Mouse (Mus musculus) myocyte (in vitro differentiated cells): Measurements from ENCODE around the gene Ddx19b. TPM values are rescaled to one million over a fixed set of nuclear protein-coding genes. Genes with fewer than 3 reads are reported as not detected.
A peak's percentile ranks its signal among the peaks of the same experiment; 100 is the strongest.

Experiments
- H3K27me3 ChIP-seq: one replicate; pipeline ENCODE4 v1.6.1; 2011; ENCODE audit not compliant: control insufficient read depth, insufficient read depth, insufficient read length
- H3K36me3 ChIP-seq: one replicate; pipeline ENCODE4 v1.6.1; 2011; ENCODE audit not compliant: control insufficient read depth, insufficient read depth
- H3K4me2 ChIP-seq: one replicate; pipeline ENCODE4 v1.6.1; 2011; ENCODE audit warnings: low read depth, control low read depth
- H3K4me3 ChIP-seq: one replicate; pipeline ENCODE4 v1.5.1; 2011; ENCODE audit warnings: mild to moderate bottlenecking, control low read depth, moderate library complexity
- H3K79me2 ChIP-seq: one replicate; pipeline ENCODE4 v1.6.1; 2011; ENCODE audit not compliant: control insufficient read depth, insufficient read depth
- H3ac ChIP-seq: one replicate; pipeline ENCODE4 v1.6.1; 2011; ENCODE audit not compliant: control insufficient read depth, insufficient read length
- CEBPB ChIP-seq: IDR thresholded peaks from 2 replicates; pipeline ENCODE4 v1.6.1; 2011; ENCODE audit warnings: mild to moderate bottlenecking, moderate library complexity; ENCODE audit not compliant: poor library complexity, insufficient read depth, severe bottlenecking
- E2F4 ChIP-seq: IDR thresholded peaks from one replicate; pipeline ENCODE4 v1.6.1; 2011; ENCODE audit warnings: mild to moderate bottlenecking, control low read depth, moderate library complexity; ENCODE audit not compliant: insufficient read depth
- MAX ChIP-seq: IDR thresholded peaks from one replicate; pipeline ENCODE4 v1.6.1; 2011; ENCODE audit warnings: low read depth, mild to moderate bottlenecking, control low read depth
- MYOD1 ChIP-seq, 3 experiments: IDR thresholded peaks; one replicate each; pipeline ENCODE4 v1.6.1; 2011; ENCODE audit warnings: control low read depth in 2 of 3, low read depth in 2 of 3, mild to moderate bottlenecking in 2 of 3, moderate library complexity in 1 of 3; ENCODE audit not compliant: insufficient read length in 2 of 3, control insufficient read depth in 1 of 3
- MYOG ChIP-seq, 3 experiments: IDR thresholded peaks; one replicate each; pipeline ENCODE4 v1.6.1; 2011; ENCODE audit warnings: control low read depth in 2 of 3, low read depth in 2 of 3, mild to moderate bottlenecking in 2 of 3; ENCODE audit not compliant: insufficient read length in 2 of 3, control insufficient read depth in 1 of 3, insufficient read depth in 1 of 3
- POLR2A ChIP-seq: IDR thresholded peaks from one replicate; pipeline ENCODE4 v1.6.1; 2011; ENCODE audit warnings: low read depth, mild to moderate bottlenecking, control low read depth, moderate library complexity; ENCODE audit not compliant: insufficient read length
- POLR2AphosphoS2 ChIP-seq: IDR thresholded peaks from one replicate; pipeline ENCODE4 v1.6.1; 2011; ENCODE audit warnings: low read depth, control low read depth; ENCODE audit not compliant: insufficient read length
- REST ChIP-seq: IDR thresholded peaks from one replicate; pipeline ENCODE4 v1.6.1; 2011; ENCODE audit warnings: mild to moderate bottlenecking, control low read depth, moderate library complexity; ENCODE audit not compliant: insufficient read depth, insufficient read length
- SRF ChIP-seq: IDR thresholded peaks from one replicate; pipeline ENCODE4 v1.6.1; 2011; ENCODE audit warnings: low read depth; ENCODE audit not compliant: control insufficient read depth, insufficient read length
- TCF12 ChIP-seq: IDR thresholded peaks from one replicate; pipeline ENCODE4 v1.6.1; 2011; ENCODE audit warnings: mild to moderate bottlenecking, control low read depth; ENCODE audit not compliant: poor library complexity, insufficient read depth, severe bottlenecking
- TCF3 ChIP-seq: IDR thresholded peaks from one replicate; pipeline ENCODE4 v1.6.1; 2011; ENCODE audit warnings: low read depth, control low read depth; ENCODE audit not compliant: insufficient read length
- USF1 ChIP-seq: IDR thresholded peaks from one replicate; pipeline ENCODE4 v1.6.1; 2011; ENCODE audit warnings: low read depth, mild to moderate bottlenecking, control low read depth, moderate library complexity
- polyA plus RNA-seq: library from polyadenylated mRNA; unstranded; fragments of >200 nt; fragmentation: generic; extraction: Trizol; gene quantifications from one replicate; pipeline ENCODE4 v1.2.1, GENCODE M21; 2012; ENCODE audit warnings: missing spikeins

Gene Ddx19b
- polyA plus RNA-seq, 1 experiment: 5.9 TPM

GRCm38 (mm10) chr8:110966586-110966985 is 65.0 kb downstream of the Ddx19b start:
- H3K36me3 ChIP-seq: peaks cover 55% of the 10 kb centered on the region

GRCm38 (mm10) chr8:110965594-110965993 is 66.0 kb downstream of the Ddx19b start:
- peak in 1 of 3 experiments; percentile 42 for TF ChIP-seq MYOG (IDR thresholded peaks at IDR 0.05; ENCODE audit: control insufficient read depth in 1 of 3, insufficient read depth in 1 of 3, insufficient read length in 2 of 3, low read depth in 2 of 3)
- TF ChIP-seq POLR2AphosphoS2: no peak
- no peak for TF ChIP-seq CEBPB
- TF ChIP-seq SRF: no peak
- peak; percentile 17 for TF ChIP-seq POLR2A
- H3K4me2 ChIP-seq: peak overlapping the region; percentile 40
- H3K4me3 ChIP-seq: no peak overlapping the region
- no peaks in the 10 kb centered on the region for H3K79me2 ChIP-seq
- peaks cover 45% of the 10 kb centered on the region for H3K36me3 ChIP-seq
- no peak overlapping the region for H3ac ChIP-seq
- no peaks in the 10 kb centered on the region for H3K27me3 ChIP-seq

More at GRCm38 (mm10) chr8:110966586-110966985, 65.0 kb downstream of the Ddx19b start:
- H3K4me2 ChIP-seq: no peak overlapping the region
- H3K27me3 ChIP-seq: no peaks in the 10 kb centered on the region
- H3ac ChIP-seq: no peak overlapping the region
- no peaks in the 10 kb centered on the region for H3K79me2 ChIP-seq
- H3K4me3 ChIP-seq: no peak overlapping the region
- no peak for TF ChIP-seq MYOG (IDR thresholded peaks at IDR 0.05; ENCODE audit: control insufficient read depth in 1 of 3, insufficient read depth in 1 of 3, insufficient read length in 2 of 3, low read depth in 2 of 3)
- TF ChIP-seq REST: no peak
- TF ChIP-seq MAX: no peak
- no peak for TF ChIP-seq POLR2AphosphoS2
- no peak for TF ChIP-seq SRF
- TF ChIP-seq E2F4: no peak
- TF ChIP-seq CEBPB: no peak
- no peak for TF ChIP-seq TCF3
- TF ChIP-seq TCF12: no peak

DNA sequence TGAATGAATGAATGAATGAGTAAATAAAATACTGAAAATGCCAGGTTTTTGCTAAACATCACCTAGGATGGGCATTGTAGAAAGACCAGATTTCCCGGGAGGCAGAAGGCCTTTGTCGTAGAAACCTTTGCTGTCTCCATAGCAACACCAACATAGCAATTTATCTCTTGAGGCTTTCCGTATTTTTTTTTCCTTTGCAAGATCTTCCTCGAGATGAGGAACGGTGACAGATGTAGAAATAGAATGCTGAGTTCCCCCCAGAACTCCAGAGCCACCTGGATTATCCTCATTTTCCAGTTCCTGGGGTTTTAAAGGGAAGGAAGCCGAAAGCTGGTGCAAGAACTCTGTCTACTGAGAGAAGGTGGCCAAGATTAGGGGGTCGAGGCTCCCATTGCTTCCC is 66.9 kb downstream of the Ddx19b start:
- Histone ChIP-seq H3ac (no peak overlapping the region), H3K79me2 (no peaks in the 10 kb centered on the region), H3K4me2 (no peak overlapping the region), H3K27me3 (no peaks in the 10 kb centered on the region), H3K36me3 (peaks cover 45% of the 10 kb centered on the region), H3K4me3 (no peak overlapping the region)
- TF ChIP-seq MYOD1 (IDR thresholded peaks at IDR 0.05; ENCODE audit: control insufficient read depth in 1 of 3, insufficient read length in 2 of 3, low read depth in 2 of 3): no peak
- no peak for TF ChIP-seq SRF
- TF ChIP-seq POLR2A: no peak
- TF ChIP-seq MYOG (IDR thresholded peaks at IDR 0.05; ENCODE audit: control insufficient read depth in 1 of 3, insufficient read depth in 1 of 3, insufficient read length in 2 of 3, low read depth in 2 of 3): no peak
- TF ChIP-seq POLR2AphosphoS2: no peak
- no peak for TF ChIP-seq TCF3
- TF ChIP-seq USF1: no peak
- TF ChIP-seq MAX: no peak
- no peak for TF ChIP-seq CEBPB
- TF ChIP-seq REST: no peak
- TF ChIP-seq E2F4: no peak
- TF ChIP-seq TCF12: no peak

- H3K36me3 ChIP-seq: peaks cover 40% of the 10 kb centered on the region
- no peak for TF ChIP-seq MAX
- TF ChIP-seq POLR2AphosphoS2: no peak
- TF ChIP-seq MYOG (IDR thresholded peaks at IDR 0.05; ENCODE audit: control insufficient read depth in 1 of 3, insufficient read depth in 1 of 3, insufficient read length in 2 of 3, low read depth in 2 of 3): no peak
- no peak for TF ChIP-seq TCF12
- TF ChIP-seq SRF: no peak
- no peak for TF ChIP-seq CEBPB
- TF ChIP-seq USF1: no peak
- no peak for TF ChIP-seq E2F4
- no peak for TF ChIP-seq POLR2A
Measured at GRCm38 (mm10) chr8:110963051-110963450, 68.5 kb downstream of the Ddx19b start.

DNA sequence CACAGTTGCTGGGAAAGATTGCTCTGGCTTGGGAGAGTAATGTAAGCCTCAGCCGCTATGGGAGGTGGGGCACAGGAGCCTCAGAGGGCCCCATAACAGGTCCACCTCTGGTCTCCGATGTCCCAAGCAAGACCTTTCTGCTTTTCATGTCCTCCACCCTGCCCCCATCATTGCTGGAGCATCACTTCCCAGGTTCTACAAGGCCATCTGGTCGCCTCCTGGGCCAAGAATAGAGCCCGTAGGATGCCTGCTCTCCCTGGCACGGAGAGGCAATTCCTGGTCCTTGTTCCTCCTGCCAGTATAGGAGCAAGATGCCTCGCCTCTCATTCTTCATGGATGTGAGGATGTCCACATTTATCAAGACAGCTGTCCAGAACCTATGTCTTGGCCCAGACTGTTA is 71.6 kb downstream of the Ddx19b start:
- Histone ChIP-seq H3K79me2 (no peaks in the 10 kb centered on the region), H3K27me3 (no peaks in the 10 kb centered on the region), H3K4me3 (no peak overlapping the region), H3K4me2 (no peak overlapping the region), H3ac (no peak overlapping the region), H3K36me3 (peaks cover 24% of the 10 kb centered on the region)
- TF ChIP-seq USF1 (no peak), TCF12 (no peak), REST (no peak), SRF (no peak), E2F4 (no peak)

More at GRCm38 (mm10) chr8:110963051-110963450, 68.5 kb downstream of the Ddx19b start:
- Histone ChIP-seq H3K4me2 (no peak overlapping the region), H3K79me2 (no peaks in the 10 kb centered on the region), H3K4me3 (no peak overlapping the region), H3K27me3 (no peaks in the 10 kb centered on the region), H3ac (no peak overlapping the region)
